Mouse (Mus musculus) C2C12 (cell line): ENCODE results near the gene Prkce. TPM values are rescaled to one million over a fixed set of nuclear protein-coding genes. Genes with fewer than 3 reads are reported as not detected.

ENCODE experiments used
- H3K27me3 ChIP-seq: one replicate; pipeline ENCODE4 v1.6.1; 2011; ENCODE audit not compliant: control insufficient read depth, insufficient read depth, insufficient read length
- H3K36me3 ChIP-seq: one replicate; pipeline ENCODE4 v1.6.1; 2011; ENCODE audit not compliant: control insufficient read depth, insufficient read depth
- H3K4me3 ChIP-seq: one replicate; pipeline ENCODE4 v1.5.1; 2011; ENCODE audit warnings: mild to moderate bottlenecking, control low read depth; ENCODE audit not compliant: poor library complexity, insufficient read depth, severe bottlenecking
- H3K79me2 ChIP-seq: one replicate; pipeline ENCODE4 v1.6.1; 2011; ENCODE audit not compliant: control insufficient read depth, insufficient read depth
- H3K79me3 ChIP-seq: one replicate; pipeline ENCODE4 v1.6.1; 2011; ENCODE audit warnings: low read depth, control low read depth
- H3ac ChIP-seq: one replicate; pipeline ENCODE3; 2011; ENCODE audit warnings: low read depth; ENCODE audit not compliant: control insufficient read depth, insufficient read length
- CEBPB ChIP-seq: IDR thresholded peaks from one replicate; pipeline ENCODE4 v1.6.1; 2011; ENCODE audit warnings: low read depth, mild to moderate bottlenecking, control low read depth, moderate library complexity
- CTCF ChIP-seq: IDR thresholded peaks from one replicate; pipeline ENCODE4 v1.5.1; 2011; ENCODE audit not compliant: control insufficient read depth, insufficient read depth, insufficient read length
- FOSL1 ChIP-seq: IDR thresholded peaks from one replicate; pipeline ENCODE4 v1.8.0; 2011; ENCODE audit warnings: mild to moderate bottlenecking, low read length; ENCODE audit not compliant: poor library complexity, insufficient read depth, severe bottlenecking
- MAX ChIP-seq: IDR thresholded peaks from one replicate; pipeline ENCODE4 v1.6.1; 2011; ENCODE audit warnings: mild to moderate bottlenecking, control low read depth
- MYOD1 ChIP-seq: IDR thresholded peaks from one replicate; pipeline ENCODE4 v1.6.1; 2011; ENCODE audit warnings: low read depth; ENCODE audit not compliant: control insufficient read depth, insufficient read length
- MYOG ChIP-seq: IDR thresholded peaks from one replicate; pipeline ENCODE4 v1.6.1; 2011; ENCODE audit not compliant: control insufficient read depth, insufficient read length; ENCODE audit errors: extremely low read depth
- USF1 ChIP-seq: IDR thresholded peaks from one replicate; pipeline ENCODE4 v1.6.1; 2011; ENCODE audit warnings: low read depth, mild to moderate bottlenecking, control low read depth, moderate library complexity
- polyA plus RNA-seq: library from polyadenylated mRNA; unstranded; fragments of >200 nt; fragmentation: generic; extraction: Trizol; gene quantifications from one replicate; pipeline ENCODE4 v1.2.1, GENCODE M21; 2012; ENCODE audit warnings: missing spikeins

Gene Prkce
- polyA plus RNA-seq, 1 experiment = 1.4 TPM

DNA sequence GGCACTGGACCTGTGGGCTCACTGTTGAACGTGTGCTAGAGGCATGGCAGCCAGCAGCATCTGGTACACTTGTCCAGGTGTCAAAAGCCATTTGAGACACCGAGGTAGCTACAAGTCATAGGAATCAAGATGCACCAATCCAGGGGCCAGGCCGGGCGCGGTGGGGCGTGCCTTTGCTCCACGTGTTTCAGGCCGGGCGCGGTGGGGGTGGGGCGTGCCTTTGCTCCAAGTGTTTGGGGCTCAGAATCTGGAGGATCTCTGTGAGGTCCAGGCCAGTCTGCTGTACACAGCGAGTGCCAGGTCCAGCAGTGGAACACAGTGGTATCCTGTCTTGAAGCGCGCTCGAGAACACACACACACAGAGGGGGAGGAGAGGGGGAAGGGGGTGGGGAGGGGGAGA is 4.9 kb upstream of the Prkce start:
- H3K27me3 ChIP-seq = no peaks in the 10 kb centered on the region
- no peaks in the 10 kb centered on the region for H3K36me3 ChIP-seq
- H3ac ChIP-seq = no peak overlapping the region
- no peaks in the 10 kb centered on the region for H3K79me3 ChIP-seq
- H3K4me3 ChIP-seq = no peak overlapping the region
- TF ChIP-seq FOSL1 = no peak
- no peak for TF ChIP-seq MYOD1
- TF ChIP-seq CEBPB = no peak
- no peak for TF ChIP-seq MYOG
- TF ChIP-seq USF1 = no peak
- TF ChIP-seq CTCF = no peak
- TF ChIP-seq MAX = no peak
- no peaks in the 10 kb centered on the region for H3K79me2 ChIP-seq

DNA sequence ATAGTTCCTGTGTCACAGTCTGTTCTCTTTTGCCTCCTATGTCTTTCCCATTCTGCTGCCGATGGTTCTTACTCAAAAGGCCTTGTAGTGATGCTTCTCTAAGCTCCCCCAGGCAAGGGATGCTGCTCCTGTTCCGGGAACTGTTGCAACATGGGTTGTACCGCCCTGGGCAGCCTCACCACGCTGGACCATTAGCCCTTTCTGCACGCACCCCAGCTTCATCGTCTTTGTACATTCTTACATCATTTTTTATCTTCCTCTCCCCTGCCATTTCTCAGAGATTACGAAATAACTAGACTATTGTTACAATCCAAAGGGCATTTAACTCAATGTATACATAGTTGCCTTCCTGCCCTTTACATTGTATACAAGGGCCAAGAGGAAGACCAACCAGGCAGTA is 3.2 kb upstream of the Prkce start:
- no peaks in the 10 kb centered on the region for H3K27me3 ChIP-seq
- H3K4me3 ChIP-seq = no peak overlapping the region
- H3K79me2 ChIP-seq = no peaks in the 10 kb centered on the region
- no peaks in the 10 kb centered on the region for H3K79me3 ChIP-seq
- TF ChIP-seq FOSL1 (no peak), CTCF (no peak), MAX (no peak), CEBPB (no peak), MYOD1 (no peak), USF1 (no peak), MYOG (no peak)
- no peak overlapping the region for H3ac ChIP-seq
- H3K36me3 ChIP-seq = no peaks in the 10 kb centered on the region

DNA sequence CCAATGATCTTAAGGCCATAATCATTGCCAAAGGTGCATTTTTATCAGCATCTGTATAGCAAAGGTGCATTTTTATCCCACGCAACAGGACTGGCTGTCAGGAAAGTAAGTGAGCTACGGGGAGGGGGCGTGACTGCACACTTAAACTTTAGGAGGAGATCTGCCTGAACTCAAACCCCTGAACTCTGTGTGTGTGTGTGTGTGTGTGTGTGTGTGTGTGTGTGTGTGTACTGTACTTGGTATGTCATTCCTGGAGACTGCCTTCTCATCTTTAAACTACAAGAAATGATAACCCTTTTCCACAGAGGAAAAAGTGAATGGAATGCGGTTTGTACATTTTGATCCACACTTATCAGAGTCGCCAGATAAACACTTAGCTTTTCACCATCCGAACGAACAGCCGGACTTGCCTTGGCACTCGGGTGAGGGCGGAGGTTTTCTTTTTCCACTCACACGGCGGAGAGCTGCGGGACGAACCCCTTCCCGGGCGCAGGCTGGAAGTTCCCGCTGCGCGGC is 1.5 kb upstream of the Prkce start:
- no peaks in the 10 kb centered on the region for H3K79me2 ChIP-seq
- peak overlapping the region; percentile 62 for H3ac ChIP-seq
- no peaks in the 10 kb centered on the region for H3K79me3 ChIP-seq
- TF ChIP-seq MYOG = no peak
- no peak for TF ChIP-seq CEBPB
- TF ChIP-seq MAX = no peak
- no peak for TF ChIP-seq MYOD1
- no peak for TF ChIP-seq USF1
- TF ChIP-seq CTCF = no peak
- TF ChIP-seq FOSL1 = no peak
- H3K27me3 ChIP-seq = no peaks in the 10 kb centered on the region
- H3K36me3 ChIP-seq = no peaks in the 10 kb centered on the region
- peak overlapping the region; percentile 64 for H3K4me3 ChIP-seq

DNA sequence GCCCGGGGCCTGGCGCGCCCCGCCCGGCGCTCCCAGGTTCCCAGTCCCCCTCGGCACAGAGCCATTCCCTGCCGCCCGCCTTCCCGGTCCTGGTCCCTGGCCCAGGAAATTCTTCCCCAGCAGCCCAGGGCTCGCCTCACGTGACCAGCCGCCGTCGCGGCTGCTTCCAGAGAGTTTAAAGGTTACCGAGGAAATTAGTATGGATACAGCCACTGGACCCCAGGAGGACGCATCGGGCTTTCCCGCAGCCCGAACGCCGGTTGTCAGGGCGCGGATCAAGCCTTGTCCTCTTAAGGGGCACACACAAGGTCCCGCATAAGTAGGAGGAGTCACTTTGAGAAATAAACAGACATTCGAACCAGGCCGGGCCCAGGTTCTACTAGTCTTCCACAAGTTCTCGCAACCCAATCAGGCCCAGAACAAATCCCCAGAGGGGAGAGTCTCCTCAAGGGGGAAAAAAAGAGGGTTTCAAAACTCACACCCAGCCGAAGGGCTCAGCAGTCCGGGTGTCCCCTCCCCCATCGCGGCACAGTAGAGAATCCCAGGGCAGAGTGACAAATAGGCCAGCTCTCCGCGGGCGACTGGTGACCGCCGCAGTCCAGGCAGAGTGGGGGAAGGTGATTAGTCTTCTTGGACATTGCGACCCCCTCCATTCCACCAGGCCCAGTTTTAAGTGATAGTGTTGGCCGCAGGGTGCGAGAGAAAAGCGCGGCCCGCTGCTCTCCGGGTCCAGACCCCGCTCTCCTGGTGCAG is 842 bp upstream of the Prkce start:
- TF ChIP-seq MYOG = no peak
- peak; percentile 95 for TF ChIP-seq USF1
- no peaks in the 10 kb centered on the region for H3K79me2 ChIP-seq

DNA sequence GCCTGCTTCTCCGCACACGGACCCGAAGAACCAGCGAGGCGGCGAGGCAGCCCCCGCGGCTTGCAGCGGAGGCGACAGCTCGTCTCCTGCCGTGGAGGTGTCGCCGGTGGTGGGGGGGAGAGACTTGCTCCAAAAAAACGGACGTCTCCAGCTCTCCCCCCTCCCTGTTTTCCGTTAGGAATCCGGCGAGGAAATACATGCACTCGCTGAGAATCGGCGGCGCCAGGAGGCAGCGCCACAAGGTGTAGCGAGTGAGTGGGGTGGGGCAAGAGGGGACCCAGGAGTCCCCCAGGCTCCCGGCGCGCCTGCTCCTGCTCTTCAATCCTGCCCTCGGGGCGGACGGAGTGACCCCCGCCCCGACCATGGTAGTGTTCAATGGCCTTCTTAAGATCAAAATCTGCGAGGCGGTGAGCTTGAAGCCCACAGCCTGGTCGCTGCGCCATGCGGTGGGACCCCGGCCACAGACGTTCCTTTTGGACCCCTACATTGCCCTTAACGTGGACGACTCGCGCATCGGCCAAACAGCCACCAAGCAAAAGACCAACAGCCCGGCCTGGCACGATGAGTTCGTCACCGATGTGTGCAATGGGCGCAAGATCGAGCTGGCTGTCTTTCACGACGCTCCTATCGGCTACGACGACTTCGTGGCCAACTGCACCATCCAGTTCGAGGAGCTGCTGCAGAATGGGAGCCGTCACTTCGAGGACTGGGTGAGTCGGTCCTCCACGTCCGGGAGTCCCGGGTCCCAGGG is 821 bp downstream of the Prkce start:
- no peaks in the 10 kb centered on the region for H3K36me3 ChIP-seq
- peak overlapping the region; percentile 80 for H3ac ChIP-seq
- H3K79me2 ChIP-seq = no peaks in the 10 kb centered on the region
- H3K4me3 ChIP-seq = peak overlapping the region; percentile 64
- H3K79me3 ChIP-seq = no peaks in the 10 kb centered on the region
- H3K27me3 ChIP-seq = no peaks in the 10 kb centered on the region
- no peak for TF ChIP-seq CTCF
- TF ChIP-seq MYOD1 = no peak
- TF ChIP-seq MYOG = no peak
- no peak for TF ChIP-seq CEBPB
- TF ChIP-seq FOSL1 = no peak
- no peak for TF ChIP-seq USF1
- no peak for TF ChIP-seq MAX

More for the DNA sequence above, 842 bp upstream of the Prkce start:
- Histone ChIP-seq H3K4me3 (peak overlapping the region; percentile 64), H3K36me3 (no peaks in the 10 kb centered on the region), H3K79me3 (no peaks in the 10 kb centered on the region), H3K27me3 (no peaks in the 10 kb centered on the region), H3ac (peak overlapping the region; percentile 62)

DNA sequence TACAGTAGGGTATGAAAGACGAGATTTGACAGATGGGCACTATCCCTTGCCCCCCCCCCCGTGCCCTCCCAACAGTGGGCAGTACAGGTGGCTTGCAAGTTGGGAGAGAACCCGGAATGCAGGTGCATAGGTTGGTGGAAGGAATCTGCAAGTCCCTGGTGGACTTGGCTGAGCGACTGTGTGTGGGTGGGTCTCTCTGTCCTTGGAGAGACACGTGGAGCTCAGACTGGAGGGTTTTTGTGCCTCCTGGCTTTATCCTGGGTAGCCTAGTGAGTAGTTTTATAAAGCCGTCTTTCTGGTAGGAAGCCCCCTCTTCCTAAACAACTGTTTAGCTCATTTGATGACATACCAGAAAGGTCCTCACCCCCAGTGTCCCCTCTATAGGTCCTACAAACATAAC is 1.5 kb downstream of the Prkce start:
- Histone ChIP-seq H3ac (no peak overlapping the region), H3K79me3 (no peaks in the 10 kb centered on the region), H3K27me3 (no peaks in the 10 kb centered on the region), H3K36me3 (no peaks in the 10 kb centered on the region), H3K79me2 (no peaks in the 10 kb centered on the region), H3K4me3 (no peak overlapping the region)
- TF ChIP-seq USF1 (no peak), MAX (no peak), CEBPB (no peak), FOSL1 (no peak), MYOG (no peak), CTCF (no peak), MYOD1 (no peak)
